Mouse (Mus musculus) liver, embryonic 16.5 days (tissue): ENCODE results near the gene Stoml3. TPM values are rescaled to one million over a fixed set of nuclear protein-coding genes. Genes with fewer than 3 reads are reported as not detected.

Experiments
- ATAC-seq: fragments of 200-750 bp; cut with Nextera tagmentation; 2 replicates; pipeline ENCODE4 v1.8.0; 2017; ENCODE audit warnings: low read depth, mild to moderate bottlenecking, moderate number of reproducible peaks, moderate library complexity
- H3K27ac ChIP-seq: fragments of 300-500 bp; sonication (generic); 2 replicates; pipeline ENCODE4 v1.5.1; 2014; ENCODE audit warnings: mild to moderate bottlenecking, low read length
- H3K27me3 ChIP-seq: fragments of 300-500 bp; sonication (generic); 2 replicates; pipeline ENCODE4 v1.6.1; 2014; ENCODE audit warnings: low read depth, low read length, mixed read lengths; ENCODE audit not compliant: control insufficient read depth, insufficient read depth
- H3K36me3 ChIP-seq: fragments of 300-500 bp; sonication (generic); 2 replicates; pipeline ENCODE4 v1.6.1; 2014; ENCODE audit warnings: mild to moderate bottlenecking; ENCODE audit not compliant: control insufficient read depth, insufficient read depth
- H3K4me1 ChIP-seq: fragments of 300-500 bp; sonication (generic); 2 replicates; pipeline ENCODE4 v1.6.1; 2014; ENCODE audit warnings: low read depth, low read length, mixed read lengths; ENCODE audit not compliant: control insufficient read depth
- H3K4me2 ChIP-seq: fragments of 300-500 bp; sonication (generic); 2 replicates; pipeline ENCODE4 v1.6.1; 2014; ENCODE audit warnings: low read depth, low read length, mixed read lengths
- H3K4me3 ChIP-seq: fragments of 300-500 bp; sonication (generic); 2 replicates; pipeline ENCODE4 v1.5.1; 2014; ENCODE audit warnings: low read depth, mild to moderate bottlenecking, low read length
- H3K9ac ChIP-seq: fragments of 300-500 bp; sonication (generic); 2 replicates; pipeline ENCODE4 v1.6.1; 2014; ENCODE audit warnings: low read depth, low read length
- H3K9me3 ChIP-seq: fragments of 300-500 bp; sonication (generic); replicated peaks from 2 replicates; pipeline ENCODE4 v1.6.1; 2016; ENCODE audit warnings: low read length; ENCODE audit not compliant: control insufficient read depth
- WGBS: fragments of 180-500 bp; shearing (Covaris S2); extraction: QIAGEN DNeasy Blood & Tissue Kit; methylation state at CpG from one replicate; pipeline ENCODE4 v1.1.7; 2014; ENCODE audit not compliant: insufficient replicate concordance; 5-methylcytosine and 5-hydroxymethylcytosine counted together
- polyA plus RNA-seq: library from polyadenylated mRNA; unstranded; fragments of >200 nt; fragmentation: Nextera tagmentation; extraction: Ambion mirVana; gene quantifications from 2 replicates; pipeline ENCODE4 v1.2.1, GENCODE M21; 2015

The Stoml3 gene
- polyA plus RNA-seq, 1 experiment from 2014 or later: not detected

DNA sequence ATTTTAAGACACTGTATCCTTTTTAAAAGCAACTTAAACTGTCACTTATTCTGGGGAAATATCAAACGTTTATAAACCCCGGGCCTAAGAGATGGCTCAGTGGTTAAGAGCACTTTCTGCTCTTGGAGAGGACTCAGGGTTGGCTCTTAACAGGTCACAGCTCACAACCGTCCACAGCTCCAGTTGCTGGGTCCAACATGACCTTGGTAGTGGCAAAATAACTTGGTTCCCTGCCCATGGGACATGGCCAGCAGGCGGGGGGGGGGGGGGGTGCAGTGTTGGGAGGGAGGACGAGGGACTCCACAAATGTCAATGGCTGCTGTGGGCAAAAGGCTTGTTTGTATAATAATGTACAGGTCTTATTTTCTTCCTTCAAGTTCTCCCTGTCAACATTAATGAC is 21.1 kb upstream of the Stoml3 start:
- no peaks in the 10 kb centered on the region for H3K9me3 ChIP-seq
- no peak overlapping the region for H3K4me2 ChIP-seq
- peaks cover 23% of the 10 kb centered on the region for H3K4me1 ChIP-seq
- peaks cover 7% of the 10 kb centered on the region for H3K36me3 ChIP-seq
- no peaks in the 10 kb centered on the region for H3K27me3 ChIP-seq
- no peak overlapping the region for H3K4me3 ChIP-seq
- no peak for ATAC-seq
- H3K9ac ChIP-seq: no peak overlapping the region
- WGBS: 64% methylated on average over 5 of the region's 5 CpGs
- no peak overlapping the region for H3K27ac ChIP-seq

DNA sequence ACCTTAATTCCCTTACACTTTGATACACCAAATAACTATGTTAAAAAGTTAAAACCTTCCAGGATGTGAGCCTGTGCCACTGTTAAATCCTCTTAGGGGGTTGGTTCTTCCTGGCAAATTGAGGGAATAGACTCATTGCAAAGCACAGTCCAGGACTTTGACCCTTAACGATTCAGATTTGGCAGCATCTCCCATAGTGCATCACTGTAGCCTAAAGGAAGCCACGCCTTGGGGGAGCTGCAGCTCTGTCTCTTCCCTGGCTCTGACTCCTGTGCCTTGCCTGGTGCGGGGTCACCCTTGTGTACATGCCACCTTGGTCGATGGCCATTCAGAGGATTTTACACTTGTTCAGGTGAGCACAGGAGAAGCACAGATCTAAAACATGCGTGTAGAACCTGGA is 18.8 kb upstream of the Stoml3 start:
- Histone ChIP-seq H3K27me3 (no peaks in the 10 kb centered on the region), H3K9me3 (no peaks in the 10 kb centered on the region), H3K4me2 (no peak overlapping the region), H3K9ac (no peak overlapping the region), H3K36me3 (peaks cover 22% of the 10 kb centered on the region), H3K27ac (no peak overlapping the region), H3K4me3 (no peak overlapping the region), H3K4me1 (peaks cover 23% of the 10 kb centered on the region)
- peak; percentile 63; the same call in 1 of the 2 replicates for ATAC-seq
- 76% methylated on average over 5 of the region's 5 CpGs for WGBS

DNA sequence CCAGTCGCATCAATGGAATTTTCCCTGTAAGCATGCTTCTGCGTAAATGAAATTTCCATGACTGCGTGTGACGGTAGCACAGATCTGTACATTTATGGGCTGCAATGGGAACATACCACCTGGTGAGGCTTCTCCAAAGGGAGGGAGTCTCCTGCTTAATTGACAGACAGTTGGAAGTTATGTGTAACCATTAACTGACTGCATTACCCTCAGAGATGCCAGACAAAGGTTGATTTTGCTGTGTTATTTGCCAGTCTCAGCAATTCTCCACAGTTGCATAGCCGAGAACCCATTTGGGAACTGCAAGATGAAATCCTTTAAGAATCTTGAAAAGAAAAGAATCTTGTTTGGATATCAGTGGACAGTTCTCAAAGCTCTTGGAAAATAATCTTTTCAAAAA is 16.4 kb upstream of the Stoml3 start:
- H3K4me2 ChIP-seq: no peak overlapping the region
- no peaks in the 10 kb centered on the region for H3K27me3 ChIP-seq
- WGBS: 84% methylated on average over 5 of the region's 5 CpGs
- no peak overlapping the region for H3K27ac ChIP-seq
- H3K4me1 ChIP-seq: peaks cover 6% of the 10 kb centered on the region
- H3K36me3 ChIP-seq: peaks cover 23% of the 10 kb centered on the region
- no peak for ATAC-seq
- H3K4me3 ChIP-seq: no peak overlapping the region
- no peak overlapping the region for H3K9ac ChIP-seq
- H3K9me3 ChIP-seq: no peaks in the 10 kb centered on the region

DNA sequence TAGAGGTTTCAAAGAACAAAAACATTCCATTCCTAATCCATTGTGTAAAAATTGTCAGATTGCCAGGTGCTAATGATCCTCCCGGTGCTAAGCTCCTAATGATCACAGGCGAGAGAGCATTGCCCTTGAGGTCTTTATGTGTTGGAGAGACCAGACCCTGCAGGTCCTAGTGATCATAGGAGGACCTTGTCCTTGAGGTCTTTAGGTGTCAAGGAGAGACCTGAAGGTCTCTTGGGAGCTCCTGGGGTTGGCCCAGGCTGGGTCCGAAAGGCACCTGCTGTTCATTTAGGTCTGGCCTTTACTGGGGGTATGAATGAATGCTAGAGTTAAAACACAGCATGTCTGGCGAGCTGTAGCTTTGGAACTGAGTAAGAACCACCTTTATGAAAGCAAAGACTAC is 14.3 kb upstream of the Stoml3 start:
- Histone ChIP-seq H3K27me3 (no peaks in the 10 kb centered on the region), H3K4me3 (no peak overlapping the region), H3K36me3 (peaks cover 27% of the 10 kb centered on the region), H3K4me1 (peaks cover 2% of the 10 kb centered on the region), H3K4me2 (no peak overlapping the region), H3K9ac (no peak overlapping the region), H3K27ac (no peak overlapping the region), H3K9me3 (no peaks in the 10 kb centered on the region)
- ATAC-seq: no peak
- 74% methylated on average over 4 of the region's 4 CpGs for WGBS

- H3K4me2 ChIP-seq: no peak overlapping the region
- no peaks in the 10 kb centered on the region for H3K4me1 ChIP-seq
- H3K4me3 ChIP-seq: no peak overlapping the region
- no peaks in the 10 kb centered on the region for H3K9me3 ChIP-seq
- H3K36me3 ChIP-seq: peaks cover 27% of the 10 kb centered on the region
- H3K9ac ChIP-seq: no peak overlapping the region
- no peaks in the 10 kb centered on the region for H3K27me3 ChIP-seq
- no peak for ATAC-seq
- no peak overlapping the region for H3K27ac ChIP-seq
- WGBS: 40% methylated on average over 6 of the region's 6 CpGs
Measured at GRCm38 (mm10) chr3:53475889-53476288, 12.6 kb upstream of the Stoml3 start.

DNA sequence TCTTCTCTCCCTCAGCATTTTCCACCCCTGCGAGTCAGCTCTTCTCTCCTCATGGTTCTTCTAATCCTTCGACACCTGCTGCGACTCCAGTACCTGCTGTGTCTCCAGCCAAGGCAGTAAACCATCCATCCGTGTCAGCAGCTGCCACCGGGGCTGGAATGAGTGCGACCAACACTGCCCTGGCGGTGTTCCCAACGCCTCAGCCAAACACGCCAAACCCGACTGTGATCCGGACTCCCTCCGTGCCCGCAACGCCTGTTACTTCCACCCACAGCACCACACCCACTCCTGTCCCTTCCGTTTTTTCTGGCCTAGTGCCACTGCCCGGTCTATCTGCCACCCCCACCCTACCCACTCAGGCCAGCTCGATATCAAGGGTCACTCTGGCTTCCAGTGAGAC is 11.0 kb upstream of the Stoml3 start:
- Histone ChIP-seq H3K27me3 (no peaks in the 10 kb centered on the region), H3K9me3 (no peaks in the 10 kb centered on the region), H3K4me1 (no peaks in the 10 kb centered on the region), H3K9ac (no peak overlapping the region), H3K27ac (no peak overlapping the region), H3K4me2 (no peak overlapping the region), H3K4me3 (no peak overlapping the region), H3K36me3 (peaks cover 23% of the 10 kb centered on the region)
- 87% methylated on average over 17 of the region's 17 CpGs for WGBS
- ATAC-seq: no peak

GRCm38 (mm10) chr3:53478419-53479046 is 9.9 kb upstream of the Stoml3 start:
- no peak for ATAC-seq
- Histone ChIP-seq H3K36me3 (peaks cover 16% of the 10 kb centered on the region), H3K27ac (no peak overlapping the region), H3K4me3 (no peak overlapping the region), H3K4me1 (no peaks in the 10 kb centered on the region), H3K27me3 (no peaks in the 10 kb centered on the region), H3K4me2 (no peak overlapping the region), H3K9ac (no peak overlapping the region), H3K9me3 (no peaks in the 10 kb centered on the region)
- 86% methylated on average over 30 of the region's 30 CpGs for WGBS

- Histone ChIP-seq H3K4me1 (no peaks in the 10 kb centered on the region; the same call in 1 of the 2 replicates), H3K27me3 (no peaks in the 10 kb centered on the region), H3K27ac (no peak overlapping the region), H3K9ac (no peak overlapping the region), H3K36me3 (peaks cover 5% of the 10 kb centered on the region; the same call in 1 of the 2 replicates), H3K4me3 (no peak overlapping the region), H3K9me3 (no peaks in the 10 kb centered on the region), H3K4me2 (no peak overlapping the region)
- no peak for ATAC-seq
- WGBS: 52% methylated on average over 8 of the region's 8 CpGs
Measured at GRCm38 (mm10) chr3:53483414-53484059, 4.9 kb upstream of the Stoml3 start.

DNA sequence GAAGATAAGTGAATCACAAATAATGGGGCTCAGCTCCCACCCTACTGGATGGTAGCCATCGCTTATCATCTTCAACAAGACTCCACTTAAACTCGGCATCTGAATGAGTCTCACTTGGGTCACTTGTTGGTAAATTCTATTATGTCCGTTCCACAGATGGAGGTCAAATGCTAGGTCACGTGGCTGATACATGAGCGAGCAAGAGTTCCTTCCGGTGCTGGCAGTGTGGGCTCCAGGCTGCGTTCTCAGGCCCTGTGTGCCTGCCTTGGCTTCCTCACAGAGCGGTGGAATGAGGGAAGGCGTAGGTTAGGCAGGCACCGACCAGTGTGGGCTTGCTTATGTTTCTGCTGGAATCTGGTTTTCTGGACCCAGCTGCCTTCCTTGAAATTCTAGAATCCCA is 1.9 kb upstream of the Stoml3 start:
- no peaks in the 10 kb centered on the region for H3K27me3 ChIP-seq
- no peak overlapping the region for H3K4me2 ChIP-seq
- ATAC-seq: no peak
- peaks cover 5% of the 10 kb centered on the region; the same call in 1 of the 2 replicates for H3K36me3 ChIP-seq
- no peaks in the 10 kb centered on the region for H3K9me3 ChIP-seq
- no peaks in the 10 kb centered on the region; the same call in 1 of the 2 replicates for H3K4me1 ChIP-seq
- WGBS: 46% methylated on average over 10 of the region's 10 CpGs
- no peak overlapping the region for H3K9ac ChIP-seq
- H3K27ac ChIP-seq: no peak overlapping the region
- no peak overlapping the region for H3K4me3 ChIP-seq
